Mouse (Mus musculus) A20 (cell line): ENCODE data around the gene Prss23.

ENCODE experiments used
- DNase-seq: peaks from one replicate; pipeline ENCODE4 v3.0.0-alpha.2; 2011; ENCODE audit warnings: low read depth, low spot score

Prss23 gene

DNA sequence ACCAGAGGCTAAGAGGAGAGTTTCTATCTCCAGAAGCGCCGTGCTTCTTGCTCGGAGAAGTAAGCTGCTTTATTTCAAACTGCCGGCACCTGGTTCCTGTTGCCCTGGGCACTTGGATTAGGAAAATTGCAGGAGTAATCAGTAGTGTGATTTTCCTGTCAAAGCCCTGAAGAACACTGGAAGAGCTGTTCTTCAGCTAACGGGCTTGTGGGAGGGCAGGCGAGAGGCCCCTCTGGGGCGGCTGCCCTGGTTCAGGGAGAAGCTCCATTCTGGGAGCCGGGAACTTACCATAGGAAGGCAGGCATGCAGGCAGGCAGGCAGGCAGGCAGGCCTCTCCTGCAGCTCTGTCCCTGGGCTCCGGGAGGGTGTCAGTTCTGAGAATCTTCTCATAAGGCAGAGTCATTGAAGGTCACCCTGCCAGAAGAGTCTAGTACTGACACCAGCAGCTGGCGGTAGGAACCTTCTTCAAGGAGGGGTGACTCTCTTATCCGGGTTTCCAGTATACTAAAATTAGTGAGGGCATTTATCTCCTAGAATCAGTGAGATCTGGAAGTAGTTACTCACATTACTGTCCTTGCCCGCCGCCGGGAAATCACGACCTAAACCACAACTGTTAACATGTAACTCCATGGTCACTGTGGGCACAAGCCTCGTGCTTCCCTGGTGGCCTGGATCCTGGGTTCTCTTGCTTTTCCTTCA is at the start of gene Prss23:
Gene Prss23 (minus strand): TSS at position 457 of the 699 bp plus-strand sequence.
- DNase-seq: no peak

DNA sequence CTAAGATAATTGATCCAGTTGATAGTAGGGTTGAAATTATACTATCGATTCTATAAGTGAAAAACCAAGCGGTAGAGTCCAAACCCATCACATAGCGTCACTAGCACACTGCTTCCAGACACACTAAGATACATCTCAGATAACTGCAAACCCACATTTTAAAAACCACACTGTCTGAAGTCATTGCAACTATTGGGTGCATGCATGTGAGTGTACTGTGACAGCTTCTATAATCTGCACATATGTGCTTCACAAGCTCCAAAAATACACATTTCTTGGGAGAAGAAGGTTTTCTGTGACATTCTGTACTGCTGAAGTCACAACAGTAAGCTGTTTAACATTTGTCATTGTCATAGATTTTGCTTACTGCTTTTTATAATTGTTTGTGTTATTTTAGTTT is 49.1 kb upstream of the Prss23 start:
- no peak for DNase-seq

DNA sequence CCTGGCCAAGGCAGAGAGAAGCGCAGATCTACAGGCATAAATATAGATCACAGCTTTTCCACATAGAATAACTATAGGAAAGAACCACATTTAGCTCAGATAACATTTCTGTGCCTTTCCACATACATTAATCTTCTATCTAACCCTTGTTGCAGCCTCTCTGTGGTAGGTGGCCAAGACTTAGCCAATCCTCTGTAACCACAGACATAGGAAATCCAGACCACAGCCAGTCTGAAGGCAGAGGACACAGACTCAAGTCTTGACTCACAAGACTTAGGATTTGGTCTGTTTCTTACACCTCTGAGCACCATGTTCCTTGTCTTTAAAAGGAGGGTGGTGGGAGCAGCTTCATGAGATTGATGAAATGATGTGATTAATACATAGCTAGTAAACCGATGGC is 37.6 kb upstream of the Prss23 start:
- no peak for DNase-seq

DNA sequence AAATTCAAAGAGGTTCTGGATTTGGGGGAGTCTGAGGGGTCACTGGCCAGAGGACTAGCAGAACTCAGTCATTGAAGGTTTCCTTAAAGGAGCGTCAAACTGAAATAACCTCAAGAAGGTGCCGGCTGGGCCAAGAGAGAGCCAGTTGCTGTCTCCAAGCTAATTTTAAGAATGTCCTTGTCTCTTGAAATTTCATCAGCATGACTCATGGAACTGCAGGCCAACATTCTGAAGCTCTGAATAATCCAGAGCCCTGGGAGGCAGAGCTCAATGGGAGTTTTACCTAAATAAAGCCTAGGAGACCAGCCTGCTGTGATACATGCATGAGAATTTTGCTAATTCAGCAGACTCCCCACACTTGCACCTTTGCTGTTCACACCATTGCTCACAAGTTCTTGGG is 36.5 kb upstream of the Prss23 start:
- DNase-seq: no peak

DNA sequence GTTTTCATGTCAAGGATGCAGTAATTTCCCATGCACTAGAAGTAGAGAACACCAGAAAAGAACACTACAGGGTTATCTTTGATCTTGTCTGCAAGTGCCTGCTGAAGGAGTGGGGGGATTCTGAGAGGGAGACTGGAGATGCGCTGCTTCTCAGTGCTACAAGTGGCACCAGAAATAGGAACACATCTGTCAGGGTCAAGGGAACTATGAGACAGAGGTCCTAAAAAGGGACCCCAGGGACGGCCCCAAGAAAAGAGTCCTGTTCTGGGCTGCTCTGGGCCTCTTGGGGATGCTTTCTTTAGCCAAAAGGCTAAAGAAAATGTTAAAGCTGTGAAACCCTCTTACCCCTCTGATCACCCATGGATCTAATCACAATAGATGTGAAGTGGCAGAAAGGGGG is 35.2 kb upstream of the Prss23 start:
- no peak for DNase-seq

DNA sequence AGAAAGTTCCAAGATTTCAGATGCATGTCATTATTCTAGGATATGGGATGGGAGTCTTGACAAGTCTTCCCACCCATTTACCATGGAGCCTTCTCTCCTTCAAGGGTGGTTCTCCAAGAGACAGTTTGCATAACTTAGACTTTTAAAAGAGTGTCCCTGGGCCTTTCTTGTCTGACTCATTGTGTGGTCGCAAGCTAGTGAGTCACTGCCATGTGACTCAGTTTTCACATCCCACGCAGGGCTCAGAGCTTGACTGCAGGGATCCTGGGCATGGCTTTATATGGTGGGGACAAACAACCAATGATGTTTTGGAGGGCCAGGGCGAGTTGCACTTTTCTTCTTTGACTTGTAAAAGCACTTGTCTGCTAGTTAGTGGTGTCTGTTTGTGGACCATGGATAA is 34.0 kb upstream of the Prss23 start:
- no peak for DNase-seq

DNA sequence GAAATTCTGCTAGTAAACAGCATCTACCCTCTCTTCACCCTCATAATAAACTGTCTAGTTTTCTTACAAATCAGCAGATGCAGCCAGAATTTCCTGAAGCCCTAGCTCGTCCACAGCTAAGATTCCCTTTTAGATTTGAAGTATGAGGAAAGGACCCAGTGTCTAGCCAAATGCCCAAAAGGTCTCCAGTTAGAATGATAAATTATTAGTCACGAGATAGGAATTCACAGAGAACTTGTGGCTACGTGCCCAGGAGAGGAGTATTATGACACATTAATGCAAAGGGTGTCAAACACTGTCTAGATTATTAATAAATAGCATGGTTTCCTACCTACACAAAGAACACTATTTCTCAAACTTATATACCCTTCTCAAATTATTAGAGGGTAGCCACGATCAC is 32.6 kb upstream of the Prss23 start:
- no peak for DNase-seq

DNA sequence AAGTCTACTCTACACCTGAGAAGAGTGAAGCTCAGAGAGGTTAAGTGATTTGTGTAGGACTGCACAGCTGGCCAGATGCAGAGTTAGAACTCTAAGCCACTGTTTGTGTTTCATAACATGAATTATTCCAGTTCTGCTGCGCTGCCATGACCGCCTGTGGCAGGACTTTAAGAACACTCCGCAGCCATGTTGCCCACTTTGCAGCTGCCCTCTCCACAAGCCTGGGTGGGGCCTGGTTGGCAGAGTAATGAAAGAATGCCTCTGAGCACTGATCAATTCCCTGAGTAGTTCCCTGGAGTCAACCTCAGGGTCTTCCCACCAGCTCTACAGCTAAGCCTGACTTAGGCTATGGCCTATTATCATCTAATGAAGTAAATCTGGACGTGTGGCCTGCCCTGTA is 32.1 kb upstream of the Prss23 start:
- no peak for DNase-seq

DNA sequence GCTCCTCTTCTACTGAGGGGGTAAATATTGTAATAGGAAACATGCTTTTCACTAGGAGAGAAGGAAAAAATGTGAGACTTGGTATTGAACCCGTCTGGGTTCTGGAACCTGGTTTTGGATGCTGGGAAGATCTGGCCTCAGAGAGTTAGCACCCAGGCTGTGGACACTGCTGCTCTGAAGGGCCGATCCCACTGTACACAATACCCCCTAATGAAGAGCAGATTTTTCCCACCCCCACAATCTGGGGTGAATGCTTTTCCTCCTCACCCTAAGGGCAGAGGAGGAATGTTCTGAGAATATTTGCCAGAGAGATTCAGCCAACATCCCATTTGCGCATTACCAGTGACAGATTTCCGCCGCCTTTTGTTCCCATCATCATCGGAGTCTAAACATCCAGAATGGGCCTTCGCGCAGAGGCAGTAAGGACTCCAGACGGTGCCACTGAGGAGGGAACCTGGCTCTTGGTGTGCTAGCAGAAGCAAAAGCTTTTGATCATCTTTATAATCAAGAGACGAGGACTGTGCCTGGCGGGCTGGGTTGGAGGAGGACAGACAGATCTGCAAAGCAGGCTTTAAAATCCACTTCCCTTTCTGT is 31.6 kb upstream of the Prss23 start:
- no peak for DNase-seq

DNA sequence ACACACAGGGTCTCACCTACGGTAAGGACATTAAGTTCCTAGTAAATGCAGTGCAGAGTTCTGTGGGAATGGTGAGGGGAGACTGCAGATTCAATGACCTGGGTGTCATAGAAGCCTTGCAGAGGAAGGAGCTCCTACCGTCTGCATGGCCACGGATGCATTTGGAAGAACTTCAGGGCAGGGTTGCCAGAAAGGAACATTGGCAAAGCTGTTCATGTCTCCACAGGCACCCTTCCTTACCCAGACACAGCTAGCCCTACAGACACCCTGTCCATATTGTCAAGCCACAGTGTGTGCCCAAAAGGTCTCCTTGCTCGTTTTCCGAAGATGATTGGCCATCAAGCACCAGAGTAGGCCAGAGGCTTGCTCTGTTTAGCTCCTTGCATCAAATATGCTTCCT is 30.1 kb upstream of the Prss23 start:
- DNase-seq: no peak

DNA sequence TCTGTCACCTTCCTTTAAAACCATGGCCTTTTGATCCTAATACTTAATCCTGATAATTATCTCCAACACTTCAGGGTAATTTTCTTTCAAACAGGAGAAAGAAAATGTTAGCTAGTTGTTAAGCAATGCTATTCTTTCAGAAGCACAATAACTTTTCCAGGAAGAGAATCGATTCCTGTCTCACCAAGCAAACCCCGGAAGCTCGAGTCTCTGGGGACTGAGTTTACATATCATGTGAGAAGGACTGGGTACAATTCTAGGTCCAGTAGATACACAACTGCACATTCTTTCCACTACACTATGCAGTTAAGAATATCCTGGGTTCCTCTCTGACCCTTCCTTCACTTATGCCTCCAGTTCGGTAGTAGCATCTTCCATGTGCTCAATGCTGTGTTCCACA is 29.7 kb upstream of the Prss23 start:
- DNase-seq: no peak

DNA sequence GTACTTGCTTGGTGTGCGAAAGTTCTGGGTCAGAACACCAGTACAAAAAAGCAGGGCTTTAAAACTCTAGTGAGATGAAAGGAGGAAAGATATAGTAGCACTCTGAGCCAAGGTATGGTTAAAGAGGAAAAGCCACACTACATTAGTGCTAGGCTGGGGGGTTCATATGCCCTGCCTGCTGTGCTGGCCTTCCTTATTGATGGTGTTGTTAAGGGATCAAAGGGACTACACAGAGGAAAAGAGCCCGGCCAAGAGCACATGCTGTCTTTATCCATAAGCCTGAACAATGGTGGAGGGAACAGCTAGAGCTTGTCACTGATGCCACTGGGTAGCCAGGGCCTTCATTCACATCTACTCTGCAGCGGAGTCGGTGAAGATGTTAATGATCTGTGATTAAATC is 28.2 kb upstream of the Prss23 start:
- DNase-seq: no peak

DNA sequence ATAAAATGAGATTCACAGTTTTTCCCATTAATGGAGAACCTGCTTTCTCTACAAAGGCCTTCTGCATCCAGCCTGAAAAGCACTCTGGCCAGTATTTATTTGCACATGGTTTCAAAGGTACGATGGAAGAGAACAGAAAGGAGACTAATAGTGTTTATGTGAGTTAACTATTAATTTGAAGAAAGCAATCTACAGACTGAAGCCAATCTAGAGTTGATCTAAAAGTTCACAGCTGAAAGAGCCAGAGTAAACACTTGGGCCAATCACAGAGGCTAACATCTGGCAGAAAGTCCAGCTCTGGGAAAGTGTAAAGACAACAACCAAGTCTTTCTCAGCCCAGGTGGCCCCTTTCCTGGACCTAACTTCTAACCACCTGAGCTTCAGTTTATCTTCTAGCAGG is 27.1 kb upstream of the Prss23 start:
- DNase-seq: no peak

DNA sequence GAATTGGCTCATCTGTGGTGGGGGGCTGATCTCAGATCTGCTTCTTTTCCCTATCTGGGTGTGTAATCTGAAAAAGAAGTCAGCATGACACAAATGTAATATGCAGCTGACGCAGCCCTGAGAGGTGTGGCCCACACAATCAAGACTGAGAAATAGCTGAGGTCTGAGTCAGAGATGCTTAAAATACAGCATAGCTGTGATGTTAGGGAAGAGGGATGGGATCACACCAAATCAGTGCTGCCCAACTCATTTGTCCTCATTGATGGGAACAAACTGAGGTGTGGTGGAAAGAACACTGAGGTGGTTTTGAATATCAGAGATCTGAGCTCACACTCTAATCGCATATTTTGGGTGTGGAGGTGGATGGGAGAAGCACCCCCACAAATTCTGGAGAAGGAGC is 14.0 kb upstream of the Prss23 start:
- no peak for DNase-seq

DNA sequence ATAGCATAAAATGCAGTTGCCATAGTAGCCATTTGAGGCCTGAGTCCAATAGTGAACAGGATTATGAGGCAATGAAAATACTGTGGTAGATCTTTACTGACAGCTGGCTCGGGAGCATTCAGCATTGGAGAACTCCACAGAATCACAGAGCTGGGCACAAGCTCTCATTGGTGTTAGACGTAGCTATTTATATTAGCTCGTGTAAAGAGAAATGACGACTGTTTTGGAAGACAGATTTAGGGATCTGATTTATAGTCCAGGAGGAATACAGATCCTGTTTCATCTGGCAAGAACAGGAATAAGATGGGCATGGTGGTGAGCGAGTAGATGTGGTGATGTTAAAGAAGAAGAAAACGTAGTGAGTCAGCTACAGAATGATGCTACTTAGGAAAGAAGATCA is 12.4 kb upstream of the Prss23 start:
- no peak for DNase-seq

DNA sequence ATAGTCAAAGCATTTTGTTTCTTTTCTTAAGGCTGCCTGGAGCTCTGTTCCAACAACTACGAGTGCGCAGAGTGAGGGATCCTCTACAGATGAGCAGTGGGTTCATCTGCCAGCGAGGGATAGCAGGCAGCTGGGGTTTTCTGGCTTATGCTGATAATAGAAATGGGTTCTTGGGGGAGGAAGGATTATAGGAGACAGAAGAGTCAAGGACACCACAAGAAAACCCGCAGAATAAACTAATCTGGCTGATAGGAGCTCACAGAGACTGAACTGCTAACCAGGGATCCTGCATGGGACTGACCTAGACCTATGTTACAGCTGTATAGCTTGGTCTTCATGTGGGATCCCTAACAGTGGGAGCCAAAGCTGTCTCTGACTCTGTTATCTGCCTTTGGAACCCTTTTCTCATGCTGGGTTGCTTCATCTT is 456 bp upstream of the Prss23 start:
- no peak for DNase-seq

DNA sequence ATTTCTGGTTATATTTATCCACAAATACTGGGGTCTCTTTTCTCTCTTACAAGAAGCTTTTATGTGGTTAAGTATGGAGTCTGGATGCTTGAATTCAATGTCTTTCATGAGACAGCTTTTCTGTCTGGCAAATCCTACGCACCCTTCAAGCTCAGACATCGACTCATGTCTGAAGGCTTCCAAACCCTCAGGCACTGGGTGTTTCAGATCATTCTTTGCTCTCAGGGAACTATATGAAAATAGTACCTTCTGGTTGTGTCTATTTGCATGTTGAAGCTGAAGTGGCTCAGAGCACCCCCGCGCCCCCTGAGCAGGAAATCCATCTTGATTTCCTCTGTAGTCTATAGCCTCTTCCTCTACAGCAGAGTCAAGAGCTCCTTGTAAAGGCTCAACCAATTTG is 3.2 kb downstream of the Prss23 start:
- peak; percentile 13 for DNase-seq

DNA sequence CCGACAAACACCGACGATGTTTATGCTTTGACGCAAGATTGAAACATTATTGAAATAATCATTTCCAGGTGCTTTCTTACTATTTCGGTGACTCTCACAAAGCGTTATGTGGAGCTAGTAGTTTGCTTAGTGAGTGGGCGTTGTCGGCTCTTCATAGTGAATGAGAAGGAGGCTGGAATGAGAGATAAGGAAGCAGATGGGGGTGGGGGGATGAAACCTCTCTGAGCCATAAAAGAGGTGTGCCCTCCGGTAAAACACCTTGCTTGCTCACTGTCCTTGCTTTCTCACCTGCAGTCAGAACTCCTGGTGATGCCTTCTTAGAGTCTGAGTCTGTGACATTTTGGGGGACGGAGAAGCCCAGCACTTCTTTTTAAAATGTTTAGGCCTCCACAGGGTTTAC is 4.8 kb downstream of the Prss23 start:
- DNase-seq: no peak

DNA sequence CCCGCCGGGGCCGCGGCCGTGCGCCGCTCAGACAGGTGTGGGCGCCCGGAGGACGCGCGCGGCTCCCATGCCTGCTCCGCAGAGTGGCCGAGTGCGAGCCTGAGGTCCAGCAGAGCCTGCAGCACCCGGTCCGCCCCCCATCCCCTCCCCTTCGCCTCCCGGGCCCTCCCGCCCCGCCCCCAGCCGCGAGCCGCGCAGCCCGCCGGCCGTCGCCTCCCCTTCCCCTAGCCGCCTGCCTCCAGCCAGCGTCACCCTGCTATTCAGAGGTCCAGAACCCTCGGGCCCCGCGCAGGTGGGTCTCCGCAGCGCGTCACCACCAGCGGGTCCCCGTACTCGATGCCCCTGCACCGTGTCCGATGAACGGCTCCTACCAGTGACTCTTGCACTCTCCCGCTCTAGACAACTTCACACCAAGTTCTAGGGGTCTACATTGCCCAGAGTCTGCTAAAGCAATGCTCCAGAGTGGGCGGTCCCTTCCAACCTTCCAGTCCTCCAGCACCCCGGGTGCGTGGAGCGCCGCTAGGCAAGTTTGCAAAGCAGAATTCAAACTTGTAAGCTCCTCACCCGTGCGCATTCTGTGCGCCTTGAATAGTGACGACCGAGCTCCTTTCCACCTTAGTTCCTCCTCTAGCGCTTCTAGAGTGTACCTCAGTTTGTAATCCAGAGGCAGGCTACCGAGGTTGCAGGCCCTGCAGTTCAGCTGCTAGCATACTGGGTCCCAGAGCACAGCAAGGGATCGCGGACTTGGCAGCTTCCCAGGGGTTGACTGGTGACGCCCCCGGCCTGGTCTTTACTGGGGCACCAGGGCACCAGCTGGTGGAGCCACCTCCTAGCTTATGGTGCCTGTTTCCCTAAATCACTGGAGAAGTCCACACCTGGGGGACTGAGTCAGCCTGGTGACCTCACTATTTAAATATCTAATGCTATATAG is 9.3 kb downstream of the Prss23 start:
- DNase-seq: peak; percentile 4

DNA sequence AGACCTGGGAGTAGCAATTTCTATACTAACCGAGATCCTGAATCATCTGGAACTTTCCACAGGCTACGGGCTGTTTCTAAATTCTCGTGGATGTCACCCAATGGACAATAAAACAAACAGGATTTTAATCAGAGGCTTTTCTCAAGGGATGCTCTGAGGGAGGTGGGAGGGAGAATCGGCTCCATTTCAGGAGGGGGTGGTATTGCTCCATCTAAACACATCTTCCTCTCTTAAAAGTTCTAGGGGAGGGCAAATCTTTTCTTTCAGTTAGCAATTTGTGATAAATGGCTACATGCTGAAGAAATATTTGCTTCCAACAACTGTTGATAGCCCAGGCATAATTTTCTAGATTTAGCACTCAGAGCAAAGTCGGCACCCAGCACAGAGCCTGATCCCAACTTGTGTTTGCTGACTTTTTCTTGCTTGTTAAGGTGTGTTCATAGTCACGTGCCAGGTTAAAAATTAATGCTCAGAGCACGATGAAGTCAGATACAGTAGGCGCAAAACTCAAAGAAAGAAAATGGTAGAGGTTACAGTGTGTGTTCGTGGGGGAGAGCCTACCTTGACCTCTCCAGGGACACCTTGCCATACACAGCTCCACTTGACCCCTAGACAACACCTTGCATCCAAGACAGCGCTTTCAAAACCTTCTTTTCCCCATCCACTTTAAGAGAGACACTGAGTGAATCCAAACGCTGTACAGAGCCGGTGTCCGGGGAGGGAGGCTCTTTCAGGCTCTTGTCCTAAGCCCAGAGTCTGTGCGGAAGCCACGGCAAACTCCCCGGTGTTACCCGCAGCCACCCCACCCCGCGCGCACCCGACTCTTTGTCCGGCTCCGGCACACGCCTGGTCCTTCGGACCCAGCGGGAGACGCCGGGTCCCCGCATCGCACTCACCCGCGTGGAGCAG is 10.2 kb downstream of the Prss23 start:
- DNase-seq: no peak

DNA sequence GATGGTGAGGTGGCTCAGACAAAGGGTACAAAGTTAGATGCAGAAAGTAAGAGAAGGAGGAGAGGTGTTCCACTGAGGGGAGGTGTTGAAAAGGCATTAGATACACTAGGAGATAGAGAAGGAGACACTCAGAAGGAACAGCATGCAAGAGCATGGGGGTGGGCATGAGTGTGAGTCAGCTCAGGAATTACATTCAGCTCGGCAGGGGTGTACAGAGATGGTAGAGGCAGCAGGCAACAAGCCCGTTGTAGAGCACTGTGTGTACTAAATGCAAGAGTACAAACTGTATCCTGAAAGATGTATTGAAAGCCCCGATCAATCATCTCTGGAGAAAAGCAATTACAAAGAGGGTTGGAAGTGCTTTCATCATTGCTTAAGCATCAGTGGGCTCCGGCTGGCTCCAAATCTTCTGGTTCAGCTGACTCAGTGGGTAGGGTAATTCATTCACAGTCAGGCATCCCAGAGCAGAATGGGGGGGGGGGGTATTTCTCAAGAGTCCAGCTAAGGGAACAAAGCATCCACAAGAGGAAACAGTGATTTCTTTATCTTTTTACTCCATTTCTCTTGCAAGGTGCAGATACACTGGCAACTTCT is 15.0 kb downstream of the Prss23 start:
- DNase-seq: no peak
